Comparison of ENCODE assay signal across 7 mouse cellular contexts in genomic region chr1:91540271-91540826, GRCm38 (mm10). TPM values are rescaled to one million over a fixed set of nuclear protein-coding genes. Genes with fewer than 3 reads are reported as not detected.
DNase-seq lines count a peak whose midpoint lies in the region; ATAC-seq lines count a peak whose summit lies in the region.

TSS of gene Asb1 (plus strand) at chr1:91540544.

- intact Hi-C loops in gastrocnemius, postnatal 36 days (cut with DNase I) = no loop called here
- intact Hi-C loops in left cerebral cortex, postnatal 25 days (cut with DNase I) = no loop called here

- H3K9ac ChIP-seq in intestine, embryonic 15.5 days = peak within 1 kb of the TSS; percentile 63

- peak within 1 kb of the TSS; percentile 90 for H3K4me3 ChIP-seq in intestine, embryonic 15.5 days (replicated peaks)
- peak within 1 kb of the TSS; percentile 95 for H3K4me3 ChIP-seq in midbrain, embryonic 10.5 days

- H3K4me2 ChIP-seq in intestine, embryonic 15.5 days (replicated peaks) = peak within 1 kb of the TSS; percentile 91

- no peaks in the 10 kb centered on the region for H3K36me3 ChIP-seq in intestine, embryonic 15.5 days
- H3K36me3 ChIP-seq in midbrain, embryonic 10.5 days = peaks cover 10% of the 10 kb centered on the region

- peak; percentile 98 for ATAC-seq in intestine, embryonic 15.5 days

- peaks cover 4% of the 10 kb centered on the region for H3K27me3 ChIP-seq in intestine, embryonic 15.5 days (replicated peaks)
- H3K27me3 ChIP-seq in midbrain, embryonic 10.5 days (ENCODE audit: low read depth, poor library complexity, severe bottlenecking) = peaks cover 43% of the 10 kb centered on the region

- WGBS in intestine, embryonic 15.5 days = under 1% methylated on average over 41 of the region's 41 CpGs
- under 1% methylated on average over 41 of the region's 41 CpGs for WGBS in midbrain, embryonic 10.5 days

- peak; percentile 98 for DNase-seq in adrenal gland, adult 2 months
- DNase-seq in embryo, embryonic 11.5 days (ENCODE audit: low read depth, low spot score) = peak; percentile 96
- DNase-seq in gastrocnemius, postnatal 36 days = peak; percentile 92 to 96
- peak; percentile 93 to 97 for DNase-seq in left cerebral cortex, postnatal 25 days (ENCODE audit: low spot score in 2 of 2)
- DNase-seq in midbrain, embryonic 10.5 days (ENCODE audit: low spot score) = peak; percentile 99
- peak; percentile 81 for DNase-seq in right cerebral cortex, postnatal 4 days

- peaks cover 11% of the 10 kb centered on the region; the same call in 1 of the 2 replicates for H3K4me1 ChIP-seq in intestine, embryonic 15.5 days (replicated peaks)
- H3K4me1 ChIP-seq in midbrain, embryonic 10.5 days = peaks cover 34% of the 10 kb centered on the region

- no peak within 1 kb of the TSS for H3K27ac ChIP-seq in intestine, embryonic 15.5 days
- peak within 1 kb of the TSS; percentile 81 for H3K27ac ChIP-seq in midbrain, embryonic 10.5 days (replicated peaks)

- no peaks in the 10 kb centered on the region for H3K9me3 ChIP-seq in intestine, embryonic 15.5 days
- H3K9me3 ChIP-seq in midbrain, embryonic 10.5 days (replicated peaks) = no peaks in the 10 kb centered on the region

RNA-seq across cellular contexts. Expression of gene Asb1, which starts in this region (rescaled TPM):
- 10 to 100 TPM; 17.8 to 22.0 TPM for total RNA-seq in adrenal gland, adult 2 months (2021)
- polyA plus RNA-seq in adrenal gland, adult 2 months (2012; rRNA removed) = 4.2 and 6.6 TPM in 2 replicates
- total RNA-seq in gastrocnemius, postnatal 36 days (2021) = 10 to 100 TPM; 11.9 to 12.7 TPM
- 3.8 and 4.1 TPM in 2 replicates for polyA plus RNA-seq in intestine, embryonic 15.5 days (2015; fragmentation: Nextera tagmentation; extraction: Ambion mirVana)
- total RNA-seq in left cerebral cortex, postnatal 25 days (2021) = 10 to 100 TPM; 41.7 to 42.4 TPM
- polyA plus RNA-seq in midbrain, embryonic 10.5 days (2016; fragmentation: Nextera tagmentation; extraction: Ambion mirVana) = 8.2 and 9.4 TPM in 2 replicates
